Mouse (Mus musculus): ENCODE measurements at regions not wholly inside any gene's neighbourhood (a gene's known extent, or its start where the extent isn't known, plus 50 kb on each side); places are given as distances from the start of the nearest gene placed in this dataset.

DNA sequence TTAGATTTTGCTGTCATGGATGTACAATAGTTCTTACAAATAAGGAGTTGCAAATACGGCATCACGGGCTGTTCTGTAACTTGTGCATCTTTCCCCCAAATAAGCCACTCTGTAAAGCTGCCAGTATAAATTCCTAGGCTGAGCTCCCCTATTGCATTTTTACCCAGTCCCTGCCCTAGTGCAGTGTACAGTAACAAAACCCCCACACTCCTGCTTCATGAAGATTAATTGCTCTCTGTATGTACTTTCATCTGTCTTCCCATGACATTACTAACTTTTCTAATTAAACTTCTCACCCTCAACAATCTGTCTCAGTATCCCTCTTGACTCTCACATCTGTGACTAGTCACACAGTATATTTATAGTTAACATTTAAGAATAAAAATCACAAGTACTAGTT is 73.4 kb downstream of the Tm4sf1 start:
- WGBS: 89% methylated on average over 2 of the region's 2 CpGs
- H3K36me3 ChIP-seq: no peaks in the 10 kb centered on the region
- no peak overlapping the region for H3K9ac ChIP-seq (replicated peaks)
- ATAC-seq (ENCODE audit: low FRiP score, low read depth): no peak
- H3K4me1 ChIP-seq: no peaks in the 10 kb centered on the region
- no peak overlapping the region for H3K27ac ChIP-seq (replicated peaks)
- H3K4me2 ChIP-seq (replicated peaks): no peak overlapping the region
- no peaks in the 10 kb centered on the region for H3K9me3 ChIP-seq
- no peak overlapping the region for H3K4me3 ChIP-seq
- no peaks in the 10 kb centered on the region for H3K27me3 ChIP-seq

DNA sequence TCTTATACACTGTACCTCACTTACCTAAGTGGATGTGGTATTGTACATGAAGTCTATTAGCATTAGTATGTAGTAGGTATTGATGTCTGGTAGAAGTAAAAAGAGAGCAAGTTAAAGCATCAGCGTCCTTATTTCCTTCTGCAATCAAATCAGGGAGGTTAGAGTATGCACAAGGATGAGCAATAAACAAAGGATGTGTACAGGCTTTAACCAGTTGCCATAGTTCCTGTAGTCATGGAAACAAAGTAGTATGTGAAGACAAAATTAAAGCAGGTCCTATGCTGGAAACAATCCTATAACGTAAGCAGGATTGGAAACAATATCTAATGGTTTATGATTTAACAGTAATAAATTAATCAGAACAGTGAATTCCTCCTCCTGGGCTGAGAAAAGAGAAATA is 78.0 kb downstream of the Tm4sf1 start:
- Histone ChIP-seq H3K27ac (replicated peaks) (no peak overlapping the region), H3K36me3 (no peaks in the 10 kb centered on the region), H3K4me3 (no peak overlapping the region), H3K27me3 (no peaks in the 10 kb centered on the region), H3K9me3 (no peaks in the 10 kb centered on the region), H3K4me2 (replicated peaks) (no peak overlapping the region), H3K9ac (replicated peaks) (no peak overlapping the region), H3K4me1 (no peaks in the 10 kb centered on the region)
- ATAC-seq (ENCODE audit: low FRiP score, low read depth): no peak
- 48% methylated on average over 2 of the region's 2 CpGs for WGBS

DNA sequence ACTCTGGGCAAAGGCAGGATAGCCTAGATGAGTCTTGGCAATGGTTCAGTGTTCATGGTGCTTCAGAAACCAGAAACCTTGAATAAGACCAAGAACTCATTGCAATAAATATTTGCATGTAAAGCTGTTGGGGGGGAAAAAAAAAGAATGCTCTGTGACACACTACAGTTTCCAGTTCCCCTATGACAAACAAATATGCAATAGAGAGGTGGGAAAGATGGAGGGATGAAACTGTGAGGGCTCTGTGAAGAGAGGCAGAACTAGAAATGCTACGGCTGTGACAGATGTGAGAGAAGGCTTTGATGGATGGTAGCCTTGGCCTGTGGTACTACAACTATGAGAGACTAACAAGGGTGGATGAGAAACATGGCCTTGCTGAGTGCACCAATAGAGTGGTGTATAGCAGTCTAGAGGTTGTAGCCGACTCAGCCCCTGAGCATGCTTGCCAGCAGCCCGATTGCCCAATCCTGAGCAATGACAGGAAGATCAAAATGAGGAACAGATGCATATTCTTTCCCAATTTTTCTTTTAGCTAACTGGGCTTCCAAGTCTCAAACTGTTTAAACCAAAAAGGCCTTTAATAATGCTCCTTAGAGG is 79.4 kb downstream of the Tm4sf1 start:
- no peak overlapping the region for H3K9ac ChIP-seq (replicated peaks)
- ATAC-seq (ENCODE audit: low FRiP score, low read depth): no peak
- no peaks in the 10 kb centered on the region for H3K36me3 ChIP-seq
- H3K4me2 ChIP-seq (replicated peaks): no peak overlapping the region
- WGBS: 93% methylated on average over 3 of the region's 3 CpGs
- H3K4me1 ChIP-seq: no peaks in the 10 kb centered on the region
- H3K4me3 ChIP-seq: no peak overlapping the region
- no peaks in the 10 kb centered on the region for H3K9me3 ChIP-seq
- H3K27ac ChIP-seq (replicated peaks): no peak overlapping the region
- H3K27me3 ChIP-seq: no peaks in the 10 kb centered on the region

DNA sequence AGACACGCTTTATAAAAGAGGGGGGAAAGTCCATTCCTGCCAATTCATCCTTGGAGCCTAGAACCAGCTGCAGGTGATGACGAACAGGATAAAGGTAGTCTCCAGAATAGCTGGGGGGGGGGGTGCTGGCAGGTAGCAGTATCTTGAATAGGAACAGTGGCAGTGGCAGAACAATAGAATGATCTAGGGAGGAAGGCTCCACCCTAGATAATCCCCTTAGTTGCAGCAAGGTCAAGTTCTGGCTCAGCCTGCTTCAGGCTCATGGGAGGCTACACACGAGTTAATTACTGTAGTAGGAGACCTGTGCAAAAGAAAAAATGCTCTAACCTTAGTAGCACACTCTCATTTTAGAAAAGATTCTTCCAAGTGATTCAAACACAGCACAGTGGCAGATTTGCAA is 83.4 kb downstream of the Tm4sf1 start:
- 63% methylated on average over 3 of the region's 3 CpGs for WGBS
- no peaks in the 10 kb centered on the region for H3K27me3 ChIP-seq
- no peaks in the 10 kb centered on the region for H3K36me3 ChIP-seq
- no peak overlapping the region for H3K4me2 ChIP-seq (replicated peaks)
- H3K4me1 ChIP-seq: no peaks in the 10 kb centered on the region
- no peak overlapping the region for H3K9ac ChIP-seq (replicated peaks)
- no peak for ATAC-seq (ENCODE audit: low FRiP score, low read depth)
- H3K27ac ChIP-seq (replicated peaks): no peak overlapping the region
- H3K4me3 ChIP-seq: no peak overlapping the region
- no peaks in the 10 kb centered on the region for H3K9me3 ChIP-seq

DNA sequence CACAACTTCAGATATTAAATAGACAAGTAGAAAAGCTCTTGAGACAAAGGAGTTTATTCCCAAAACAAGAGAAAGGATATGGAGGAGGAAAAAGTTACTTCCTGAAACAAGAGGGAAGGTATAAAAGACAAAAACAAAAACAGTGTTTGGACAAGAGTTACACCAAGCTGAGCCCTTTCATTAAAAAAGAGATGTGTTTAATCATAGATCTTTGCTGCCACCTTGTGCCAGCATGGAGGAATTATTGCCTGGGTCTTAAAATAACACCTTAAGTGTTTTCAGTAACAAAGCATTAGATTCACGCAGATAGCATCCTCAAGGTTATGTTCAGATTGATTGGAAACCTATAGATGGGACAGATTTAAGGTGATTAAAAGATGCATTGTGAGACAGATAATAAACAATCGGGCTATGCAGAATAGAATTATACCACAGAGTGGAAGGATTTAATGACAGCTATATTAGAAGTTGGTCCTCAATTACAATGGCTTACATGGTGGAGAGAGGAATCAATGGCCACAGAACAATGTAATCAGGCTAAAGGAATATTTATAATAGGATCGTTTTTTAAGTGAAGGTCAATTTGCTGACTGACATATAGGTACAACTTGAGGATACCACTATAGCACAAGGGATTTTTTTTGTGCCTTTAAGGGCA is 97.6 kb downstream of the Tm4sf1 start:
- 21% methylated on average over 3 of the region's 3 CpGs for WGBS
- Histone ChIP-seq H3K36me3 (no peaks in the 10 kb centered on the region), H3K27ac (replicated peaks) (no peak overlapping the region), H3K4me3 (no peak overlapping the region), H3K9ac (replicated peaks) (no peak overlapping the region), H3K4me1 (no peaks in the 10 kb centered on the region), H3K27me3 (no peaks in the 10 kb centered on the region), H3K9me3 (no peaks in the 10 kb centered on the region), H3K4me2 (replicated peaks) (no peak overlapping the region)
- ATAC-seq (ENCODE audit: low FRiP score, low read depth): no peak

DNA sequence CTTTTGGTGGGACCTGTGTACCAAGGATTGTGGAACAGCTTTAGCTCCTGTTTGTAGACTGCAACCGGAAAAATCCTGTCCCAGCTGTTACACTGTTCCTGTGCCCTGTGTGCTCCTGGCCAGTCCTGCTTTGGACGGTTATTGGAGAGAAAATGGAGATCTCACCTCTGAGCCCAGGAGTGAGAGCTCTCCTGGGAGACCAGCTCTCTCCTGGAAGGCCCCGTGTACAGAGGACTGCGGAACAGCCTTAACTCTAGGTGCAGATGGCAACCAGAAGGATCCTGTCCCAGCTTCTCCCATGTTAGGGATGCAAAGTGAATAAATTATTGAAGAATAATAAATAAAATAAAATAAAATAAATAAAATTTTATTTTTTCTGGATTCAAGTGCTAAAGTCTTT is 98.4 kb downstream of the Tm4sf1 start:
- Histone ChIP-seq H3K4me2 (replicated peaks) (no peak overlapping the region), H3K27me3 (no peaks in the 10 kb centered on the region), H3K4me3 (no peak overlapping the region), H3K9me3 (no peaks in the 10 kb centered on the region), H3K4me1 (no peaks in the 10 kb centered on the region), H3K36me3 (no peaks in the 10 kb centered on the region), H3K9ac (replicated peaks) (no peak overlapping the region), H3K27ac (replicated peaks) (no peak overlapping the region)
- 67% methylated on average over 4 of the region's 4 CpGs for WGBS
- ATAC-seq (ENCODE audit: low FRiP score, low read depth): 0 out of 2 replicates have a peak, but pooled peaks have one; percentile 58

DNA sequence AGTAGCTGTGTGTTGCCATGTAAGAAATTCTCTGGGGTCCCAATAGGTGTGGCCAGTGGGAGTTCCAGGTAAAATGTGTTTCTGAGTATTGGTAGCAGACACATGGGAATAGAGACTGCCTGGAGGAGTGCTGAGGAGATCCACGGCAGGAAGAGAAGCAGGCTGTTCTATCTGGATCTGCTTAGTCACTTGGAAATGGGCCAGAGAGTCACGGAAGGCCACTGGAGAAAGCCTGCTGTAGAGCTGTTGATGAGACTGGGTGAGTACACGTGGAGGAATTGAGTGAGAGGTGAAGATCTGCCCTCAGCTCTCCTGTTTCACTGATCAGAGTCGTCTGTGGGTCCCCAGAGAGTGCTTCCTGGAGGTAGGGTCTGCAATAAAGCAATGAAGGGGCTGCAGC is 120.2 kb downstream of the Tm4sf1 start:
- H3K4me3 ChIP-seq: no peak overlapping the region
- ATAC-seq (ENCODE audit: low FRiP score, low read depth): no peak
- WGBS: 71% methylated on average over 4 of the region's 4 CpGs
- H3K4me1 ChIP-seq: no peaks in the 10 kb centered on the region
- no peaks in the 10 kb centered on the region for H3K36me3 ChIP-seq
- no peaks in the 10 kb centered on the region for H3K9me3 ChIP-seq
- H3K9ac ChIP-seq (replicated peaks): no peak overlapping the region
- H3K27ac ChIP-seq (replicated peaks): no peak overlapping the region
- H3K4me2 ChIP-seq (replicated peaks): no peak overlapping the region
- no peaks in the 10 kb centered on the region for H3K27me3 ChIP-seq

DNA sequence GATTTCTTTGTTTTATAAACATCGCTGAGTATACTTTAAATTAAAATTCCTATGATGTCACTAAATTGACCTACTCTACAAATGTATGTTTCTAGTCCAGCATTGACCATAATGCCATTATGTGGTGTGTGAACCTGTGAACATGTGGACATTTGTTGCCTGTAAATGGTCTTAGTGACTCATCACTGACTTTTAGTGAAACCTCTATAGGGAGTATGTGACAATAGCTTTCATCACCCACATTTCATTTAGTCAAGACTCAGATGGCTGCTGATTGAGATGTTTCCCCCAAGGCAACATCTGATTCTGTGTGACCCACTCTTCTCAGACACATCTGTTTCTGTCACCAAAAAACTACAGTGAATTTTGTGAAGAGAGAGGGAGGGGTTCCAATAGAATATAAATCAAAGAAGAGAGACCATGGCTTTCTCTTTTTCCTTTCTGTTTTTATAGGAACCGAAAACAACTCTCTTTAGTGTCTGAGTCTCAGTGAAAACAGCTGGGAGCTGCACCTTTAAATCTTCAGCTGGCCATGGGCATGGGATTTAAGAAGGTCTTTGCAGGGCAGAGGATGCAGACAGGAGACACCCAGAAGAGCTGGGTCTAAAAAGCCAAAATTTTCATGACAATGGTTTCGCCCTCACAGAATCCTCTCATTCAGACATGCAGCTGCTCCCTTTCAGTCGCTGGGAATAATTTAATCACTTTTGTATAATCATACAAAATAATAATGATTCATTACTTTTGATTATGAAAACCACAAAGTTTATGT is 148.4 kb downstream of the Tm4sf1 start:
- Histone ChIP-seq H3K27me3 (no peaks in the 10 kb centered on the region), H3K36me3 (no peaks in the 10 kb centered on the region), H3K4me2 (replicated peaks) (0 out of 2 replicates have a peak overlapping the region, but pooled peaks have one; percentile 19), H3K9ac (replicated peaks) (no peak overlapping the region), H3K4me1 (peaks cover 5% of the 10 kb centered on the region; the same call in 1 of the 2 replicates), H3K9me3 (no peaks in the 10 kb centered on the region), H3K4me3 (no peak overlapping the region), H3K27ac (replicated peaks) (peak overlapping the region; percentile 68)
- peak; percentile 49 for ATAC-seq (ENCODE audit: low FRiP score, low read depth)
- 34% methylated on average over 4 of the region's 4 CpGs for WGBS

DNA sequence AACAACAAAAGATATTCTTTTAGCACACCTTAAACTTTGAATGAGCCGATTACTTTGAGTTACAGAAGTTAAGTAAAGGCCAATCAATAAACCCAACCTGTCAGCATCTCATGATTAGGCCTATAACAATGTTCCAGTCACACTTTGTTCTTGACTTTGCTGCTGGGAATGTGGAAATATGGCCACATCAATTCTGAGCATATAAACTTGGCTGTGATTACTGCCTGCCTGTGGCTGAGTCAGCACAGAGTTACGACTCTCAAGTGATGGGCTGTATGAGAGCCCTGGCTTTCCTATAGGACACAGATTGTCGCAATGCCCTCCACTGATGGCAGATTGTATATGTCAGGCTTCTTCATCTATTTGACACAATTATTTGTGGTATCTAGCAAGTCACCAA is 152.6 kb downstream of the Tm4sf1 start:
- WGBS: 84% methylated on average over 3 of the region's 3 CpGs
- no peaks in the 10 kb centered on the region for H3K36me3 ChIP-seq

DNA sequence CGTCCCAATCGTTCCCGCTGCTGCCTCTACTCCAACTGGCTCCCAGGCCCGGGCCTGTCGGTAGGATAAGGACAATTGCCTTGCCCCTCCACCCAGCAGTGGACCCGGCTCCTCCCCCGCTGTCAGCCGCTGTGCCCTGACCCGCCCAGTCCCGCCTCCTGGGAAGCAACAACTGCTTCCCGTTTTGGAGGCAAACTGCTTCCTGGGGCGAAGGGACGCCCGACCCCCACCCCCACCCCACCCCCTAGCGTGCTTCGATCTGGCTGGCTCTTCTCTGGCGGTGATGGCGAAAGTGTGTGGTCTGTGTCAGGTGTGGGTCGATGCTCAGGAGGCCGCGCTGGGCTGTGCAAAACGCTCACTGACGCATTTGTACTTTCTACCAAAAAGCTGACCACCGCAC is 164.9 kb downstream of the Tm4sf1 start:
- H3K9me3 ChIP-seq: no peaks in the 10 kb centered on the region
- H3K4me1 ChIP-seq: no peaks in the 10 kb centered on the region
- H3K4me3 ChIP-seq: peak overlapping the region; percentile 33
- no peaks in the 10 kb centered on the region for H3K27me3 ChIP-seq
- H3K9ac ChIP-seq (replicated peaks): no peak overlapping the region
- no peak overlapping the region for H3K27ac ChIP-seq (replicated peaks)
- H3K36me3 ChIP-seq: no peaks in the 10 kb centered on the region
- peak overlapping the region; percentile 52 for H3K4me2 ChIP-seq (replicated peaks)
- ATAC-seq (ENCODE audit: low FRiP score, low read depth): peak; percentile 83
- 21% methylated on average over 23 of the region's 24 CpGs for WGBS

More for the DNA sequence above, 152.6 kb downstream of the Tm4sf1 start:
- no peak overlapping the region for H3K4me2 ChIP-seq (replicated peaks)
- H3K9me3 ChIP-seq: no peaks in the 10 kb centered on the region
- peaks cover 5% of the 10 kb centered on the region; the same call in 1 of the 2 replicates for H3K4me1 ChIP-seq
- no peak overlapping the region for H3K27ac ChIP-seq (replicated peaks)
- no peak overlapping the region for H3K9ac ChIP-seq (replicated peaks)
- H3K4me3 ChIP-seq: no peak overlapping the region
- ATAC-seq (ENCODE audit: low FRiP score, low read depth): no peak
- no peaks in the 10 kb centered on the region for H3K27me3 ChIP-seq

DNA sequence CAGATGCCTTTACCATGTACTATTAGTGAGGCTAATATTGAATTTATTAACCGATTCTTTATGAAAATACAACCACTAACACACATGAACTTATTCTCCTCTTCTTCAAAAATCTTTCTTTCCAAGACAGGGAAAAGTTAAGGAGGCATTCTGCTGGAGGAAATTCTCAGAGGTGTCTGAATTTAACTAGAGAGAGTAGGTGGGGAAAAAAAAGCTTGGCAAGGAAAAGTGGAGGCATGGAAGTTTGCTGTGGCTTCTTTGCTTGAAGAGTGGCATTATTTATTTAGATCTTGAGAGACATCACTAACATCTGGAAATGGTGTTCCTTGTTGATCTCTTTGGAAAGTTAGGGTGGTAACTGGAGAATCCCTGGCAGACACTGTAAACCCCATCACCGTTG is 173.2 kb downstream of the Tm4sf1 start:
- no peaks in the 10 kb centered on the region for H3K27me3 ChIP-seq
- no peaks in the 10 kb centered on the region for H3K4me1 ChIP-seq
- no peak overlapping the region for H3K27ac ChIP-seq (replicated peaks)
- H3K9ac ChIP-seq (replicated peaks): no peak overlapping the region
- no peak overlapping the region for H3K4me2 ChIP-seq (replicated peaks)
- no peak for ATAC-seq (ENCODE audit: low FRiP score, low read depth)
- H3K9me3 ChIP-seq: no peaks in the 10 kb centered on the region
- no peak overlapping the region for H3K4me3 ChIP-seq
- 88% methylated on average over 2 of the region's 2 CpGs for WGBS
- H3K36me3 ChIP-seq: no peaks in the 10 kb centered on the region

DNA sequence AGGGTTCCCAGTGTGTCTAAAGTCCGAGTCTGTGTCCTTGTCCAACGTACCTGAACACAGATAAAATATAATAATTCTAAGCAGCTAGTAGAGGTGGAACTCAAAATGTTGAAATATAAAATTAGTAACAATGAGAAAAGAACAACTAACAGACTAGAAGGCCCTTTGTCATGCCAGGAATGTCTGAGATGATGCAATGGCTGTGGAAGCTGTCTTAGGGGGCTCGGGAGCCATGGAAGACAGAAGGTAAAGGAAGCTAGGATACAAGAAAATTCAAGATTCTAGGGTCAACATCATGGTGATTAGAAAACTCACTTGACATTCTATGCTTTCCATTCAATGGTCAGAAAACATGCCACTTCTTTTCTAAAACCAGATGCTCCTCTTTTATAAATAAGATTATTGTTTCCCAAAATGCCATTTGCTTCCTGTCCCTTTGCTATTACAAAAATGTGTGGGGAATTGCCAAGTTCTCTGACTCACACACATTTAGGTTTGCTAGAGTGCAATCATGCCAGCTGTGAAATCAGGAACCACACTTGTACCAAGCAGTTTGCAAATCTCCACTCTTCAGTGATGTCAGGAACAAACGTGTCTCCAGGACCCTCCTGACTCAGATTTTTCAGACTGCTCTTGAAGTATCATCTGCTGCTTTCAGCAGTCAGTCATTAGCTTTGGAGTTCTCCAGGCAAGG is 175.8 kb downstream of the Tm4sf1 start:
- no peaks in the 10 kb centered on the region for H3K36me3 ChIP-seq
- H3K9me3 ChIP-seq: no peaks in the 10 kb centered on the region
- no peaks in the 10 kb centered on the region for H3K4me1 ChIP-seq
- WGBS: 77% methylated on average over 4 of the region's 4 CpGs
- H3K4me3 ChIP-seq: no peak overlapping the region
- no peak for ATAC-seq (ENCODE audit: low FRiP score, low read depth)
- H3K9ac ChIP-seq (replicated peaks): no peak overlapping the region
- no peaks in the 10 kb centered on the region for H3K27me3 ChIP-seq
- no peak overlapping the region for H3K4me2 ChIP-seq (replicated peaks)
- H3K27ac ChIP-seq (replicated peaks): no peak overlapping the region

All from midbrain, embryonic 12.5 days (tissue).